Mouse (Mus musculus): ENCODE data around the gene Cinp.
"Not testable (repeated sequence)": the region's sequence is repeated elsewhere in the genome, so short reads cannot be mapped to it uniquely, and the experiment has no call there.

GRCm38 (mm10) chr12:110858681-110859080, 30.3 kb downstream of the Cinp start:
- not testable (repeated sequence) for TF ChIP-seq TAL1, GATA1 (IDR thresholded peaks at IDR 0.05; ENCODE audit: low read length)
